Mouse (Mus musculus) testis, adult 2 months (tissue): Measurements from ENCODE around the gene Nav2. TPM values are rescaled to one million over a fixed set of nuclear protein-coding genes. Genes with fewer than 3 reads are reported as not detected.

Experiments used
- H3K27ac ChIP-seq: fragments of 200-500 bp; 2 replicates; pipeline ENCODE4 v1.5.1; 2012; ENCODE audit warnings: low read depth, low read length; ENCODE audit not compliant: control insufficient read depth, insufficient read depth
- H3K27me3 ChIP-seq: fragments of 200-500 bp; 2 replicates; pipeline ENCODE4 v1.6.1; 2012; ENCODE audit warnings: mild to moderate bottlenecking, low read length, moderate library complexity; ENCODE audit not compliant: control insufficient read depth, insufficient read depth
- H3K36me3 ChIP-seq: fragments of 200-500 bp; 2 replicates; pipeline ENCODE4 v1.6.1; 2012; ENCODE audit warnings: mild to moderate bottlenecking, low read length; ENCODE audit not compliant: control insufficient read depth, insufficient read depth
- H3K4me1 ChIP-seq: fragments of 200-500 bp; 2 replicates; pipeline ENCODE4 v1.6.1; 2012; ENCODE audit warnings: low read length; ENCODE audit not compliant: control insufficient read depth, insufficient read depth
- H3K4me3 ChIP-seq: fragments of 200-500 bp; 2 replicates; pipeline ENCODE4 v1.5.1; 2012; ENCODE audit warnings: low read depth, mild to moderate bottlenecking, low read length, moderate library complexity, mixed read lengths; ENCODE audit not compliant: control insufficient read depth
- CTCF ChIP-seq: fragments of 200-500 bp; IDR thresholded peaks from 2 replicates; pipeline ENCODE4 v1.5.1; 2012; ENCODE audit warnings: low read depth, mild to moderate bottlenecking, inconsistent platforms, low read length, moderate library complexity; ENCODE audit not compliant: control insufficient read depth, insufficient read depth, insufficient replicate concordance
- POLR2A ChIP-seq: fragments of 200-500 bp; IDR thresholded peaks from 2 replicates; pipeline ENCODE4 v1.6.1; 2012; ENCODE audit warnings: low read depth, mild to moderate bottlenecking, inconsistent platforms, low read length, moderate library complexity; ENCODE audit not compliant: control insufficient read depth
- polyA plus RNA-seq: library from polyadenylated mRNA; depleted of rRNA; stranded (reverse); fragments of >200 nt; gene quantifications from 2 replicates; pipeline ENCODE4 v1.2.3, GENCODE M21; 2012

Gene Nav2
- polyA plus RNA-seq, 1 experiment: 20.8 TPM

DNA sequence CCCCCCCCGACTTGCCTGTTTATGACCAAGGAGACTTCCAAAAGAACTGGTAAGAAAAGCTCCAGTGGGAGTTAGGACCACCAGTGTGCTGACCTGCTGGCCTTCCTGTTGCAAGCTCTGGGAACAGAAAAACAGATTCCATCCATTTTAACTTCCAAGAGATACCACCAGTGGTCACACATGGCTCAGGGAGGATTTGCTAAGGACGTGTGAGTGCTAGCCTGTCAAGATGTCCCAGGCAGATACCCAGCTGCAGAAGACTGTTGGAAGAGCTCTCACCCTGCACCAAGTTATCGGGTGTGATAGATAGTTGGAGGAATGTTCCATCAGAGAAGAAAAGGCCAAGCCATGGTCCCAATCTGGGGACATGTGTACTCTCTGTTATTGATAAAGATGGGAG, 633.6 kb downstream of the Nav2 start:
- H3K27me3 ChIP-seq: no peaks in the 10 kb centered on the region
- no peak overlapping the region for H3K4me3 ChIP-seq
- no peak overlapping the region for H3K27ac ChIP-seq
- no peak for TF ChIP-seq POLR2A
- TF ChIP-seq CTCF: no peak
- H3K36me3 ChIP-seq: no peaks in the 10 kb centered on the region
- H3K4me1 ChIP-seq: no peaks in the 10 kb centered on the region

GRCm38 (mm10) chr7:49544775-49545705, 636.5 kb downstream of the Nav2 start:
- no peaks in the 10 kb centered on the region for H3K27me3 ChIP-seq
- no peak overlapping the region for H3K27ac ChIP-seq
- H3K4me1 ChIP-seq: no peaks in the 10 kb centered on the region
- H3K4me3 ChIP-seq: no peak overlapping the region
- TF ChIP-seq CTCF: no peak
- no peak for TF ChIP-seq POLR2A
- H3K36me3 ChIP-seq: no peaks in the 10 kb centered on the region

DNA sequence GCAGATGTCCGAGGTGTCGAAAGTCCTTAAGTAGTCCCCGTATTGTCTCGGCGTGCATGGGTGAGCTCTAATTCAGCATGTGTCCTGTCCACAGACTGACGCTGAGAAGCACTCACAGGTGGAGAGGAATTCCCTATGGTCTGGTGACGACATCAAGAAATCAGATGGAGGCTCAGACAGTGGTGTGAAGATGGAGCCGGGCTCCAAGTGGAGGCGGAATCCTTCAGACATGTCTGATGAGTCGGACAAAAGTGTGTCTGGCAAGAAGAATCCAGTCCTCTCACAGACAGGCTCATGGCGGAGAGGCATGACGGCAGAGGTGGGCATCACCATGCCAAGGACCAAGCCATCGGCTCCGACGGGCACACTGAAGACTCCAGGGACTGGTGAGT, 637.2 kb downstream of the Nav2 start:
- TF ChIP-seq CTCF (no peak), POLR2A (no peak)
- Histone ChIP-seq H3K27ac (no peak overlapping the region), H3K4me3 (no peak overlapping the region), H3K4me1 (no peaks in the 10 kb centered on the region), H3K27me3 (no peaks in the 10 kb centered on the region), H3K36me3 (no peaks in the 10 kb centered on the region)

DNA sequence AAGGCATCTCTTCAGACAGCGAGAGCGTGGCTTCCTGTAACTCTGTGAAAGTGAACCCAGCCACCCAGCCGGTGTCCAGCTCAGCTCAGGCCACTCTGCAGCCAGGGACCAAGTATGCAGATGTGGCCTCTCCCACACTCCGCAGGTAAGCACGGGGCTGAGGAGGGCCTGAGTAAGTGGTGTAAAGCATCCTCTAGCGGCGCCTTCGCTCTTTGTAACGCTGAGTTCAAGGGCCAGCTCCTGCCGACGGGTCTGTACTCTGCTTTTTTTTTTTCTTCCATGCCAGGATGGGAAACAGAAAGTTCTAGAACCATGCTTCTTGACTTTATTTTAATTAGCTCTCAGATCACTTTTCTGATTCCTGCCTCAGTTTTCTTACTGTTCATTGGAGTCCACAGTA, 639.9 kb downstream of the Nav2 start:
- Histone ChIP-seq H3K4me1 (no peaks in the 10 kb centered on the region), H3K27ac (no peak overlapping the region), H3K27me3 (no peaks in the 10 kb centered on the region), H3K4me3 (no peak overlapping the region), H3K36me3 (no peaks in the 10 kb centered on the region)
- TF ChIP-seq CTCF (no peak), POLR2A (no peak)

DNA sequence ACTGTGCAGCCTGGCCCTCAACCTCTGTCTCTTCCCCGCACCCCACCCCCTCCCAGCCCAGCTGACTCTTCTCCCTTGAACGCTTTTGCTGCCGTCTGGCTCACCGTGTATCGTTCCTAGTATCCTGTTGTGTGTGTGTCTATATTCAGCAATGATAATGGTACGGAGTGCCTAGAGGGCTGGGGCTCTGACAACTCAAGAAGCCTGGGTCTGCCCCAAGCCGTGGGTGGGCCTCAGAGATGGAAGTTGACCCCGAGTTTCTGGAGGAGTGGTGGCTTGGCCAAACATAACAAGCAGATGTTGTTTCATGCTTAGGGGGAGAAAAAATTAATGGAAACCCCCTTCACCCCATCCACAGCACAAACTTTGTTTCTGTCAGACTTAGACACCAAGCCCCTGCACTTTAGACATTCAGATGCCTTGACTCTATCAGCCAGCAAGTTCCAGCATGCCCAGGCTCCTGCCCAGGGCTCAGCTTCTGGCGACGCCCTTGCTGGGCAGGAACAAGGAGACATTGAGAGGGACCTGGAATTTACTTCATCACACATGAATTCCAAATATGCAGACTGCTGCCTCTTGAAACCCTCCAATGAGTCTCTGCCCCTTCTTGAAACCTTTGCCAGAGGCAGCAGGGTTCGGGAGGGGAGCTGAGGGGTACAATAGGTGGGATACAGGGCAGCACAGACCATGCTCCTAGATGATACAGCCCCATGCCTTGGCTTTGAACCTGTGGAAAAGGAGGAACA, 644.9 kb downstream of the Nav2 start:
- Histone ChIP-seq H3K27ac (no peak overlapping the region), H3K36me3 (no peaks in the 10 kb centered on the region), H3K4me3 (no peak overlapping the region), H3K4me1 (no peaks in the 10 kb centered on the region), H3K27me3 (no peaks in the 10 kb centered on the region)
- TF ChIP-seq POLR2A (no peak), CTCF (no peak)

DNA sequence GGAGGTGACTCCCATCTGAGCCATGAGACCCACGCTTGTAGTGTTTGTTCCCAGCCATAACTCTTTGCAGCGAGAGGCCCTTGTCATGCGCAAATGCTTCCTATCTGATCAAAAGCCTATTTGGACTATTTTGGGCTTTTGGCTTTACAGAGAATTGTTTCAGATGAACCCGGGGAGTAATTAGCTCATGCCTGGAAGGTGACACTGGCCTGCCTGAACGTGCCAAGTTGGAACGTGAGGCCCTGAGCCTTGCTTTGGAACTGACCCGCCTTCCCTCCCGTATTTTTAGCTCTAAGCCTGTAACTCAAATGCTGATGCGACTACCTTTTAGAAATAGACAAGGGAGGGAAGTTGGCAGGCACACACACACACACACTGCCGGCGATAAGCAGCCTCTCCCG, 649.7 kb downstream of the Nav2 start:
- TF ChIP-seq POLR2A: no peak
- Histone ChIP-seq H3K4me1 (no peaks in the 10 kb centered on the region; the same call in 1 of the 2 replicates), H3K27me3 (no peaks in the 10 kb centered on the region), H3K4me3 (no peak overlapping the region), H3K36me3 (no peaks in the 10 kb centered on the region), H3K27ac (no peak overlapping the region)

- TF ChIP-seq POLR2A: no peak
- Histone ChIP-seq H3K4me1 (no peaks in the 10 kb centered on the region; the same call in 1 of the 2 replicates), H3K27me3 (no peaks in the 10 kb centered on the region), H3K36me3 (no peaks in the 10 kb centered on the region), H3K27ac (no peak overlapping the region), H3K4me3 (no peak overlapping the region)
Observed at GRCm38 (mm10) chr7:49558895-49559294, 650.4 kb downstream of the Nav2 start.

DNA sequence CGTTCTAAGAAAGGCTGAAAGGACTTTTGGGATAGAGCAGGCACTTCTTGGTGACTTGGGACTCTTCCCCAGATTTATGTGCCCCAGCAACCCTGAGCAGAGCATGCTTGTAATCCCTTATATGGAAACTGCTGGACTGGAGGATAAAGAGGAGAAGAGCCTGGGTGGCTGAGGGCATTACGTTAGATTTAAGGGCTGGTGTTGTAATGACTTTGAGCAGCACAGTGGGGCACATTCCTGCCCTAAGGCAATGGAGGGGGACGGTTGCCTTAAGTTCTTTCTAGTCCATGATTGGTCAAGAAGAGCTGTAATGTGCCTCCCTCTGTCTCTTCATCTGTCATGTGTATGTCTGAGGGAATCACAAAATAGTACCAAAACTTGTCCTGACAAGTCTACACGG, 651.5 kb downstream of the Nav2 start:
- Histone ChIP-seq H3K27ac (no peak overlapping the region), H3K4me1 (no peaks in the 10 kb centered on the region; the same call in 1 of the 2 replicates), H3K36me3 (no peaks in the 10 kb centered on the region), H3K4me3 (no peak overlapping the region), H3K27me3 (no peaks in the 10 kb centered on the region)
- TF ChIP-seq CTCF (no peak), POLR2A (no peak)
